Mouse (Mus musculus) midbrain, embryonic 13.5 days (tissue): ENCODE measurements around the gene Rbm19. TPM values are rescaled to one million over a fixed set of nuclear protein-coding genes. Genes with fewer than 3 reads are reported as not detected.

Experiments
- ATAC-seq: fragments of 200-750 bp; cut with Nextera tagmentation; 2 replicates; pipeline ENCODE4 v1.8.0; 2017; ENCODE audit warnings: mild to moderate bottlenecking, moderate TSS enrichment, moderate library complexity
- H3K27ac ChIP-seq: fragments of 300-500 bp; sonication (generic); 2 replicates; pipeline ENCODE4 v1.5.1; 2015; ENCODE audit warnings: inconsistent platforms, mild to moderate bottlenecking, moderate library complexity
- H3K27me3 ChIP-seq: fragments of 300-500 bp; sonication (generic); 2 replicates; pipeline ENCODE4 v1.6.1; 2015; ENCODE audit warnings: mild to moderate bottlenecking, inconsistent platforms
- H3K36me3 ChIP-seq: fragments of 300-500 bp; sonication (generic); 2 replicates; pipeline ENCODE4 v1.6.1; 2015; ENCODE audit warnings: mild to moderate bottlenecking, inconsistent platforms
- H3K4me1 ChIP-seq: fragments of 300-500 bp; sonication (generic); replicated peaks from 2 replicates; pipeline ENCODE4 v1.6.1; 2015; ENCODE audit warnings: inconsistent platforms
- H3K4me2 ChIP-seq: fragments of 300-500 bp; sonication (generic); replicated peaks from 2 replicates; pipeline ENCODE4 v1.6.1; 2015; ENCODE audit warnings: moderate library complexity, mild to moderate bottlenecking, inconsistent platforms
- H3K4me3 ChIP-seq: fragments of 300-500 bp; sonication (generic); replicated peaks from 2 replicates; pipeline ENCODE4 v1.5.1; 2015; ENCODE audit warnings: mild to moderate bottlenecking, inconsistent platforms
- H3K9ac ChIP-seq: fragments of 300-500 bp; sonication (generic); replicated peaks from 2 replicates; pipeline ENCODE4 v1.6.1; 2015; ENCODE audit warnings: mild to moderate bottlenecking, inconsistent platforms
- H3K9me3 ChIP-seq: fragments of 300-500 bp; sonication (generic); 2 replicates; pipeline ENCODE4 v1.6.1; 2016; ENCODE audit warnings: mild to moderate bottlenecking, inconsistent platforms
- WGBS: fragments of 180-500 bp; shearing (Covaris S2); methylation state at CpG from one replicate; pipeline ENCODE4 v1.1.7; 2015; 5-methylcytosine and 5-hydroxymethylcytosine counted together
- polyA plus RNA-seq: library from polyadenylated mRNA; unstranded; fragments of >200 nt; fragmentation: Nextera tagmentation; extraction: Ambion mirVana; gene quantifications from 2 replicates; pipeline ENCODE4 v1.2.1, GENCODE M21; 2015

Gene Rbm19
- polyA plus RNA-seq, 1 experiment from 2014 or later: 19.1 TPM

- H3K9ac ChIP-seq: 0 out of 2 replicates have a peak overlapping the region, but pooled peaks have one; percentile 28
- H3K27ac ChIP-seq: peak overlapping the region; percentile 62
- H3K4me3 ChIP-seq: no peak overlapping the region
- peaks cover 58% of the 10 kb centered on the region for H3K4me1 ChIP-seq
- H3K4me2 ChIP-seq: no peak overlapping the region
- no peaks in the 10 kb centered on the region for H3K9me3 ChIP-seq
- no peaks in the 10 kb centered on the region for H3K27me3 ChIP-seq
- WGBS: 63% methylated on average over 14 of the region's 14 CpGs
- no peaks in the 10 kb centered on the region for H3K36me3 ChIP-seq
- ATAC-seq: no peak
Measured at GRCm38 (mm10) chr5:120190001-120190582, 73.8 kb downstream of the Rbm19 start.

GRCm38 (mm10) chr5:120191620-120192019, 75.4 kb downstream of the Rbm19 start:
- no peak overlapping the region for H3K9ac ChIP-seq
- H3K9me3 ChIP-seq: no peaks in the 10 kb centered on the region
- H3K4me1 ChIP-seq: peaks cover 73% of the 10 kb centered on the region
- H3K4me2 ChIP-seq: no peak overlapping the region
- ATAC-seq: no peak
- no peak overlapping the region for H3K4me3 ChIP-seq
- H3K27ac ChIP-seq: peak overlapping the region; percentile 8; the same call in 1 of the 2 replicates
- H3K27me3 ChIP-seq: no peaks in the 10 kb centered on the region
- WGBS: 85% methylated on average over 9 of the region's 9 CpGs
- no peaks in the 10 kb centered on the region for H3K36me3 ChIP-seq

- Histone ChIP-seq H3K4me3 (no peak overlapping the region), H3K9me3 (no peaks in the 10 kb centered on the region), H3K4me2 (no peak overlapping the region), H3K36me3 (peaks cover 15% of the 10 kb centered on the region), H3K4me1 (peaks cover 79% of the 10 kb centered on the region), H3K27me3 (no peaks in the 10 kb centered on the region), H3K27ac (peak overlapping the region; percentile 90), H3K9ac (0 out of 2 replicates have a peak overlapping the region, but pooled peaks have one; percentile 33)
- ATAC-seq: peak; percentile 48
- 60% methylated on average over 16 of the region's 16 CpGs for WGBS
Measured at GRCm38 (mm10) chr5:120194309-120194941, 78.2 kb downstream of the Rbm19 start.

- peak overlapping the region; percentile 90 for H3K27ac ChIP-seq
- H3K9me3 ChIP-seq: no peaks in the 10 kb centered on the region
- WGBS: 45% methylated on average over 13 of the region's 13 CpGs
- peaks cover 74% of the 10 kb centered on the region for H3K4me1 ChIP-seq
- H3K4me3 ChIP-seq: no peak overlapping the region
- no peak overlapping the region for H3K4me2 ChIP-seq
- no peak for ATAC-seq
- H3K9ac ChIP-seq: 0 out of 2 replicates have a peak overlapping the region, but pooled peaks have one; percentile 41
- H3K27me3 ChIP-seq: no peaks in the 10 kb centered on the region
- H3K36me3 ChIP-seq: peaks cover 20% of the 10 kb centered on the region
Measured at GRCm38 (mm10) chr5:120194948-120195347, 78.7 kb downstream of the Rbm19 start.

- Histone ChIP-seq H3K27me3 (no peaks in the 10 kb centered on the region), H3K4me1 (peaks cover 65% of the 10 kb centered on the region), H3K4me2 (no peak overlapping the region), H3K4me3 (no peak overlapping the region), H3K9me3 (no peaks in the 10 kb centered on the region), H3K9ac (peak overlapping the region; percentile 25; the same call in 1 of the 2 replicates), H3K36me3 (peaks cover 24% of the 10 kb centered on the region), H3K27ac (peak overlapping the region; percentile 32; the same call in 1 of the 2 replicates)
- WGBS: 82% methylated on average over 9 of the region's 9 CpGs
- ATAC-seq: no peak
Measured at GRCm38 (mm10) chr5:120196879-120197278, 80.6 kb downstream of the Rbm19 start.

- Histone ChIP-seq H3K27ac (peak overlapping the region; percentile 21; the same call in 1 of the 2 replicates), H3K27me3 (no peaks in the 10 kb centered on the region), H3K36me3 (peaks cover 24% of the 10 kb centered on the region), H3K4me3 (no peak overlapping the region), H3K9ac (no peak overlapping the region), H3K4me1 (peaks cover 55% of the 10 kb centered on the region), H3K4me2 (no peak overlapping the region), H3K9me3 (no peaks in the 10 kb centered on the region)
- no peak for ATAC-seq
- 82% methylated on average over 10 of the region's 10 CpGs for WGBS
Measured at GRCm38 (mm10) chr5:120197813-120198387, 81.6 kb downstream of the Rbm19 start.

- Histone ChIP-seq H3K4me2 (no peak overlapping the region), H3K9ac (no peak overlapping the region), H3K9me3 (no peaks in the 10 kb centered on the region), H3K27ac (no peak overlapping the region), H3K36me3 (peaks cover 24% of the 10 kb centered on the region), H3K4me1 (peaks cover 35% of the 10 kb centered on the region), H3K4me3 (no peak overlapping the region), H3K27me3 (0 out of 2 replicates have a peak, but pooled peaks cover 3% of the 10 kb centered on the region)
- no peak for ATAC-seq
- WGBS: 94% methylated on average over 7 of the region's 7 CpGs
Measured at GRCm38 (mm10) chr5:120199865-120200264, 83.6 kb downstream of the Rbm19 start.

GRCm38 (mm10) chr5:120204316-120204715, 88.1 kb downstream of the Rbm19 start:
- no peak overlapping the region for H3K9ac ChIP-seq
- H3K4me3 ChIP-seq: no peak overlapping the region
- H3K4me1 ChIP-seq: peaks cover 45% of the 10 kb centered on the region
- peaks cover 26% of the 10 kb centered on the region for H3K27me3 ChIP-seq
- WGBS: 86% methylated on average over 3 of the region's 3 CpGs
- no peak for ATAC-seq
- no peak overlapping the region for H3K4me2 ChIP-seq
- H3K27ac ChIP-seq: no peak overlapping the region
- H3K9me3 ChIP-seq: no peaks in the 10 kb centered on the region
- H3K36me3 ChIP-seq: peaks cover 10% of the 10 kb centered on the region

- H3K4me3 ChIP-seq: no peak overlapping the region
- H3K27me3 ChIP-seq: peaks cover 33% of the 10 kb centered on the region
- H3K4me1 ChIP-seq: peaks cover 58% of the 10 kb centered on the region
- ATAC-seq: peak; percentile 81
- WGBS: 22% methylated on average over 12 of the region's 12 CpGs
- no peaks in the 10 kb centered on the region for H3K36me3 ChIP-seq
- H3K9me3 ChIP-seq: no peaks in the 10 kb centered on the region
- H3K27ac ChIP-seq: peak overlapping the region; percentile 83
- 0 out of 2 replicates have a peak overlapping the region, but pooled peaks have one; percentile 10 for H3K9ac ChIP-seq
- peak overlapping the region; percentile 5; the same call in 1 of the 2 replicates for H3K4me2 ChIP-seq
Measured at GRCm38 (mm10) chr5:120206313-120206943, 90.2 kb downstream of the Rbm19 start.

- Histone ChIP-seq H3K4me1 (peaks cover 61% of the 10 kb centered on the region), H3K9me3 (no peaks in the 10 kb centered on the region), H3K4me3 (no peak overlapping the region), H3K4me2 (no peak overlapping the region), H3K27ac (0 out of 2 replicates have a peak overlapping the region, but pooled peaks have one; percentile 25), H3K27me3 (peaks cover 33% of the 10 kb centered on the region), H3K9ac (no peak overlapping the region), H3K36me3 (no peaks in the 10 kb centered on the region)
- ATAC-seq: no peak
- 76% methylated on average over 4 of the region's 4 CpGs for WGBS
Measured at GRCm38 (mm10) chr5:120207492-120207891, 91.2 kb downstream of the Rbm19 start.

- peak; percentile 42 for ATAC-seq
- WGBS: 1% methylated on average over 11 of the region's 11 CpGs
Measured at GRCm38 (mm10) chr5:120210668-120211067, 94.4 kb downstream of the Rbm19 start.

GRCm38 (mm10) chr5:120211182-120211581, 94.9 kb downstream of the Rbm19 start:
- WGBS: 8% methylated on average over 17 of the region's 17 CpGs

More at GRCm38 (mm10) chr5:120210668-120211067, 94.4 kb downstream of the Rbm19 start:
- Histone ChIP-seq H3K4me3 (no peak overlapping the region), H3K4me2 (peak overlapping the region; percentile 39), H3K27ac (peak overlapping the region; percentile 80), H3K9me3 (no peaks in the 10 kb centered on the region), H3K27me3 (peaks cover 40% of the 10 kb centered on the region), H3K36me3 (no peaks in the 10 kb centered on the region), H3K9ac (no peak overlapping the region), H3K4me1 (peaks cover 67% of the 10 kb centered on the region)

More at GRCm38 (mm10) chr5:120211182-120211581, 94.9 kb downstream of the Rbm19 start:
- Histone ChIP-seq H3K9me3 (no peaks in the 10 kb centered on the region), H3K36me3 (no peaks in the 10 kb centered on the region), H3K4me3 (no peak overlapping the region), H3K27me3 (peaks cover 40% of the 10 kb centered on the region), H3K4me1 (peaks cover 62% of the 10 kb centered on the region), H3K9ac (no peak overlapping the region), H3K27ac (peak overlapping the region; percentile 80; the same call in 1 of the 2 replicates), H3K4me2 (peak overlapping the region; percentile 39)
- ATAC-seq: no peak
